Mouse (Mus musculus) bone marrow, adult 2 months (tissue): ENCODE measurements around the gene Olfr1392.

ENCODE experiments used
- CTCF ChIP-seq: fragments of 200-500 bp; IDR thresholded peaks from 2 replicates; pipeline ENCODE4 v1.5.1; 2011; ENCODE audit warnings: low read length, control low read depth; ENCODE audit not compliant: control insufficient read depth, insufficient read depth
- POLR2A ChIP-seq: fragments of 200-500 bp; IDR thresholded peaks from 2 replicates; pipeline ENCODE4 v1.6.1; 2011; ENCODE audit warnings: low read depth, mild to moderate bottlenecking, control low read depth, low read length, borderline replicate concordance; ENCODE audit not compliant: control insufficient read depth

GRCm38 (mm10) chr11:49264622-49265021 is 20.5 kb upstream of the Olfr1392 start:
- no peak for TF ChIP-seq POLR2A
- no peak for TF ChIP-seq CTCF
